Mouse (Mus musculus) retina, adult 2 months (tissue): ENCODE data around the gene Fam214b.

Source experiments
- DNase-seq: peaks from one replicate; pipeline ENCODE4 v3.0.0-alpha.2; 2012; ENCODE audit warnings: low read depth, low spot score

Fam214b gene

GRCm38 (mm10) chr4:43010161-43011038 lies 35.6 kb downstream of the Fam214b start, which contains the start of gene Fancg:
TSS of gene Fancg (minus strand) at chr4:43010506.
- no peak for DNase-seq

- DNase-seq: no peak
These were observed 40.3 kb downstream of the Fam214b start for GRCm38 (mm10) chr4:43005765-43006164.

- no peak for DNase-seq
These were observed 41.1 kb downstream of the Fam214b start for GRCm38 (mm10) chr4:43004951-43005350.

- DNase-seq: no peak
These were observed 43.1 kb downstream of the Fam214b start for GRCm38 (mm10) chr4:43002756-43003439.

- DNase-seq: no peak
These were observed 44.7 kb downstream of the Fam214b start for GRCm38 (mm10) chr4:43001272-43001671.

- DNase-seq: peak; percentile 97
These were observed 45.7 kb downstream of the Fam214b start, which contains the start of gene Vcp for GRCm38 (mm10) chr4:43000141-43000986. TSS of gene Vcp (minus strand) at chr4:43000507.

GRCm38 (mm10) chr4:42999451-43000140 lies 46.4 kb downstream of the Fam214b start:
- peak; percentile 43 for DNase-seq

GRCm38 (mm10) chr4:42998022-42998421 lies 48.0 kb downstream of the Fam214b start:
- no peak for DNase-seq

GRCm38 (mm10) chr4:42988296-42988695 lies 57.7 kb downstream of the Fam214b start:
- no peak for DNase-seq
